Mouse (Mus musculus): ENCODE results near the gene Cyp4f16. TPM values are rescaled to one million over a fixed set of nuclear protein-coding genes. Genes with fewer than 3 reads are reported as not detected.

Gene Cyp4f16
- polyA plus RNA-seq (2015; fragmentation: Nextera tagmentation; extraction: Ambion mirVana), result 5.8 and 8.0 TPM in 2 replicates

GRCm38 (mm10) chr17:32536051-32536866 lies at the start of gene Cyp4f16:
Gene Cyp4f16 (plus strand): TSS chr17:32536558.

GRCm38 (mm10) chr17:32505851-32506728 lies 30.3 kb upstream of the Cyp4f16 start, which contains the start of gene Cyp4f17:
Gene Cyp4f17 (plus strand): TSS chr17:32506050.

Other genes starting within 250 kb of the Cyp4f16 start
- gene Akap8, start 215.3 kb upstream of the Cyp4f16 start, polyA plus RNA-seq (2015; fragmentation: Nextera tagmentation; extraction: Ambion mirVana), result 30.3 and 32.9 TPM in 2 replicates
- gene Akap8l, start 186.0 kb upstream of the Cyp4f16 start, polyA plus RNA-seq (2015; fragmentation: Nextera tagmentation; extraction: Ambion mirVana), result 39.4 and 46.3 TPM in 2 replicates
- gene Wiz, start 147.1 kb upstream of the Cyp4f16 start, polyA plus RNA-seq (2015; fragmentation: Nextera tagmentation; extraction: Ambion mirVana), result 6.5 and 7.0 TPM in 2 replicates
- 0.69 and 1.5 TPM in 2 replicates for gene Rasal3, start 133.0 kb upstream of the Cyp4f16 start, polyA plus RNA-seq (2015; fragmentation: Nextera tagmentation; extraction: Ambion mirVana)
- 0.09 TPM in 1 of 2 replicates, not detected in the other for gene Pglyrp2, start 112.4 kb upstream of the Cyp4f16 start, polyA plus RNA-seq (2015; fragmentation: Nextera tagmentation; extraction: Ambion mirVana)
- gene Cyp4f39, start 83.8 kb upstream of the Cyp4f16 start, polyA plus RNA-seq (2015; fragmentation: Nextera tagmentation; extraction: Ambion mirVana), result 1.1 TPM in 1 of 2 replicates, not detected in the other
- gene Cyp4f17, start 30.5 kb upstream of the Cyp4f16 start, polyA plus RNA-seq (2015; fragmentation: Nextera tagmentation; extraction: Ambion mirVana), result 2.3 and 2.9 TPM in 2 replicates
- not detected in 2 replicates for gene Cyp4f37, start 84.8 kb downstream of the Cyp4f16 start, polyA plus RNA-seq (2015; fragmentation: Nextera tagmentation; extraction: Ambion mirVana)
- not detected in 2 replicates for gene Cyp4f40, start 122.3 kb downstream of the Cyp4f16 start, polyA plus RNA-seq (2015; fragmentation: Nextera tagmentation; extraction: Ambion mirVana)
- gene Cyp4f15, start 149.1 kb downstream of the Cyp4f16 start, polyA plus RNA-seq (2015; fragmentation: Nextera tagmentation; extraction: Ambion mirVana), result not detected in 2 replicates

Data from skeletal muscle tissue, postnatal 0 days (tissue).